Mouse (Mus musculus) intestine, embryonic 15.5 days (tissue): ENCODE data around the gene Zc3h6. TPM values are rescaled to one million over a fixed set of nuclear protein-coding genes. Genes with fewer than 3 reads are reported as not detected.

Source experiments
- ATAC-seq: fragments of 200-750 bp; cut with Nextera tagmentation; 2 replicates; pipeline ENCODE4 v1.8.0; 2017; ENCODE audit warnings: moderate TSS enrichment, moderate library complexity
- H3K27ac ChIP-seq: fragments of 300-500 bp; sonication (generic); 2 replicates; pipeline ENCODE4 v1.5.1; 2015; ENCODE audit warnings: mild to moderate bottlenecking, inconsistent platforms
- H3K27me3 ChIP-seq: fragments of 300-500 bp; sonication (generic); replicated peaks from 2 replicates; pipeline ENCODE4 v1.6.1; 2015; ENCODE audit warnings: inconsistent platforms
- H3K36me3 ChIP-seq: fragments of 300-500 bp; sonication (generic); 2 replicates; pipeline ENCODE4 v1.6.1; 2015; ENCODE audit warnings: inconsistent platforms
- H3K4me1 ChIP-seq: fragments of 300-500 bp; sonication (generic); replicated peaks from 2 replicates; pipeline ENCODE4 v1.6.1; 2015; ENCODE audit warnings: inconsistent platforms
- H3K4me2 ChIP-seq: fragments of 300-500 bp; sonication (generic); replicated peaks from 2 replicates; pipeline ENCODE4 v1.6.1; 2015; ENCODE audit warnings: mild to moderate bottlenecking, inconsistent platforms
- H3K4me3 ChIP-seq: fragments of 300-500 bp; sonication (generic); replicated peaks from 2 replicates; pipeline ENCODE4 v1.5.1; 2015; ENCODE audit warnings: inconsistent platforms
- H3K9ac ChIP-seq: fragments of 300-500 bp; sonication (generic); 2 replicates; pipeline ENCODE4 v1.6.1; 2015; ENCODE audit warnings: inconsistent platforms
- H3K9me3 ChIP-seq: fragments of 300-500 bp; sonication (generic); 2 replicates; pipeline ENCODE4 v1.6.1; 2016; ENCODE audit warnings: inconsistent platforms
- WGBS: fragments of 180-500 bp; shearing (Covaris S2); methylation state at CpG from one replicate; pipeline ENCODE4 v1.1.7; 2015; 5-methylcytosine and 5-hydroxymethylcytosine counted together
- polyA plus RNA-seq: library from polyadenylated mRNA; unstranded; fragments of >200 nt; fragmentation: Nextera tagmentation; extraction: Ambion mirVana; gene quantifications from 2 replicates; pipeline ENCODE4 v1.2.1, GENCODE M21; 2015

Gene Zc3h6
- polyA plus RNA-seq, 1 experiment from 2014 or later: 1.9 TPM

- Histone ChIP-seq H3K4me2 (peak within 1 kb of the TSS; percentile 87), H3K36me3 (no peaks in the 10 kb centered on the region), H3K27ac (peak within 1 kb of the TSS; percentile 74), H3K4me1 (0 out of 2 replicates have a peak, but pooled peaks cover 8% of the 10 kb centered on the region), H3K27me3 (no peaks in the 10 kb centered on the region), H3K9ac (peak within 1 kb of the TSS; percentile 70), H3K9me3 (no peaks in the 10 kb centered on the region), H3K4me3 (peak within 1 kb of the TSS; percentile 90)
- 1% methylated on average over 61 of the region's 62 CpGs for WGBS
- ATAC-seq: peak; percentile 97
Measured at GRCm38 (mm10) chr2:129065437-129066282, 98.5 kb downstream of the Zc3h6 start, which contains the start of gene Ttl. TSS of gene Ttl (plus strand) at chr2:129065942.

- Histone ChIP-seq H3K4me3 (peak overlapping the region; percentile 90), H3K9ac (peak overlapping the region; percentile 70), H3K4me1 (0 out of 2 replicates have a peak, but pooled peaks cover 8% of the 10 kb centered on the region), H3K36me3 (no peaks in the 10 kb centered on the region), H3K4me2 (peak overlapping the region; percentile 87), H3K27ac (peak overlapping the region; percentile 74), H3K9me3 (no peaks in the 10 kb centered on the region), H3K27me3 (no peaks in the 10 kb centered on the region)
- WGBS: under 1% methylated on average over 20 of the region's 20 CpGs
- peak; percentile 82 for ATAC-seq
Measured at GRCm38 (mm10) chr2:129066326-129066725, 99.1 kb downstream of the Zc3h6 start.

Other genes with a start within 250 kb of the Zc3h6 start
- gene Tmem87b, start 149.3 kb upstream of the Zc3h6 start, polyA plus RNA-seq: 46.1 and 50.7 TPM in 2 replicates
- 8.8 and 9.9 TPM in 2 replicates for gene Fbln7, start 104.4 kb upstream of the Zc3h6 start, polyA plus RNA-seq
- 6.6 and 7.2 TPM in 2 replicates for gene Zc3h8, start 23.3 kb upstream of the Zc3h6 start, polyA plus RNA-seq
- 10.1 and 11.0 TPM in 2 replicates for gene Gm10762, start 323 bp downstream of the Zc3h6 start, polyA plus RNA-seq
- 0.04 and 0.09 TPM in 2 replicates for gene Vinac1, start 80.8 kb downstream of the Zc3h6 start, polyA plus RNA-seq
- 10.6 TPM in 2 replicates for gene Ttl, start 98.5 kb downstream of the Zc3h6 start, polyA plus RNA-seq
- gene Polr1b, start 133.6 kb downstream of the Zc3h6 start, polyA plus RNA-seq: 28.6 and 29.0 TPM in 2 replicates
- gene Chchd5, start 162.3 kb downstream of the Zc3h6 start, polyA plus RNA-seq: 24.5 and 25.6 TPM in 2 replicates
- 33.6 and 35.4 TPM in 2 replicates for gene Slc20a1, start 231.4 kb downstream of the Zc3h6 start, polyA plus RNA-seq